Mouse (Mus musculus) heart, postnatal 0 days (tissue): ENCODE data around the gene Hacd2.

ENCODE experiments used
- CTCF ChIP-seq: IDR thresholded peaks from 2 replicates; pipeline ENCODE4 v1.5.1; 2016; ENCODE audit warnings: antibody characterized with exemption, control low read depth, low read depth
- EP300 ChIP-seq: IDR thresholded peaks from 2 replicates; pipeline ENCODE4 v1.6.1; 2016; ENCODE audit warnings: antibody characterized with exemption, low read depth

DNA sequence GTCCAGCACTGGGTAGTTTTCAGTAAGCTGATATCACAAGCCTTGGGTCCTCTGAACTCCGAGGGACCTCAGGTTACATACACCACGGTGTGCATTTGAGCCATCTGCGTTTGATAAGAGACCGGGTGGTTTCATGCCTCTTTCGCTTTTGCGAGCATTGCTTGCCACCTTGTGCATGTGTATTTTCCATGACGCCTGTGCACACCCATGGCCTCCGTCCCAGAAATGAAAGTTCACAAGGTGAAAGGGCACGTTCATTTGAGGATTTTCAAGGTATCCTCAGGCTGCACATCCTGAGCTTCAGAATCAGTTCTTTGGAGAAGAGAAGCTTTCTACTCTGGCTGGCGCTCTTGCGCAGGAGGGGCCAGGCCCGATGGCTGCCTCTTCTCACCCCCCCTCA is 49.8 kb upstream of the Hacd2 start:
- TF ChIP-seq CTCF (no peak), EP300 (no peak)
